Mouse (Mus musculus) testis, postnatal 14 days (tissue): Measurements from ENCODE around the gene Tmed11.
A peak's percentile ranks its signal among the peaks of the same experiment; 100 is the strongest.
"Not testable (repeated sequence)": the region's sequence is repeated elsewhere in the genome, so short reads cannot be mapped to it uniquely, and the experiment has no call there.

Experiments used
- DNase-seq: peaks from one replicate; pipeline ENCODE4 v3.0.0; 2021; ENCODE audit warnings: low spot score

Tmed11 gene

DNA sequence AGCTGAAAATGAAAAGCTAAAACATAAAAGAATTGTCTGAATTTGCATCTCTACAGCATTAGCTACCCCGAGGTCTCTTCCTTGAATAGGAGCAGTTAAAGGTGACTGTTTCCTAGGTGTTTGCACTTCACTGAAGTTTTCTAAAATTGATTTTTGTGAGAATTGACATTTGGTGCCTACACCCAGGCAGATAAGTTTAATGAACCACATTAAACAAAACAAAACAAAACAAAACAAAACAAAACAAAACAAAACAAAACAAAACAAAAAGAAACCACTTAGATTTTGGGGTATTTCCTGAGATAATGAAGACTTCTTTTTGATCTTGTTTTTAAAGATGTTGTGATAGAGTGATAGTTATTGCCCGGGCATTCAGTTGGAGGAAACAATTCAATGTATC is at the start of gene Tmed11:
Gene Tmed11, minus strand, starts transcription at position 101 of the 400 bp plus-strand sequence.
- not testable (repeated sequence) for DNase-seq

DNA sequence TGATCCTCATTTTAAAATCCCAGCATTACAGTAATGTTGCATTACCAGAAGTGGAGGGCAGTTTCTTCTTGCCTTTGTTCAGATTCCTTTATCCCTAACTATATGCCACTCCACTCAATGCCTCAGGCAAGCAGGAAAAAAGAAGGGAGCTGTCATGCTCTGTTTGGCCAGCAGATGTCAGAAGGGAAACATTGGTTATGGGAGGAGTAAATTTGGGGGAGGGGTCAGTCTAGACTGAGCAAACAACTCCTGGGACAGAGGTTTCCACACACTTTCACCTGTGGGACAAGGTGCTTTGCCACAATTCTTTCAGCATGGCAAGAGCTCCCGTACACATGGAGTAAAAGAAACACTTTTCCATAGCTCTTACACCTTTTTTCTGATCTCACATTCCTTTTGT is 41.0 kb upstream of the Tmed11 start:
- DNase-seq: no peak

DNA sequence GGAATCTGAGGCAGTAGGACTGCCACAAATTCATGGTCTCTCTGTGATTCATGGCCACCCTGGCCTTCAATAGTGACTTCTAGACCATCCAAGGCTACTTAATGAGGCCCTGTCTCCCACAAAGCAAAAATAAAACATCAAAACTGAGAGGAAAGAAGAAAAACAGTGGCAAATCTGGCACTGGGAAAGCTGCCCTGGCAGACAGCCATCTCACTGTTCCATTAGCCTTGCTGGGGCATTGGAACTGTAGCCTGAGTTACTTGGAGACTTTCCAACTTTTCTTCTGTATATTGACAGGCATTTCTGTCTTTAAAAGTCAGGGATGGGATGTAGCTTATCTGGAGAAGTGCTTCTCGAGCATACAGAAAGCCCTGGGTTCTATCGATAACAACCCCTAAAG is 28.1 kb upstream of the Tmed11 start:
- DNase-seq: peak; percentile 14

DNA sequence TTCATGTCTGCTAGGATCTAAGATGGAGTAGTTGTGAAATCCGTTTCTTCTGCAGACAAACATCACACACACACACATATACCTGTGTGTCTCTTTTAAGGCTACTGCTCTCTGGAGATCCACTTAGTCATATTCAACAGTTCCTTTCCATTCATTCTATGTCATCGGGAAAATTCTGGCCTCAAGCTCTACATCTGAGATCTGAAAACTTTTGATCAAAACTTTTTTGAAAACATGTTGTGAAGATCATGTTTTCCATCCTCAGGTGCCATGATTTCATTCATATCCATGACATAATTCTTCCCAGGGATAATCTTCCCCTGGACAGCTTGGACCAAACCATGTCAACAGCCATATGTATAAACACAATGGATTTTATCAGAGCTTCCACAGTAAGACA is 13.6 kb upstream of the Tmed11 start, which contains the start of gene Vmn2r8:
Gene Vmn2r8, minus strand, starts transcription at position 101 of the 400 bp plus-strand sequence.
- DNase-seq: not testable (repeated sequence)

DNA sequence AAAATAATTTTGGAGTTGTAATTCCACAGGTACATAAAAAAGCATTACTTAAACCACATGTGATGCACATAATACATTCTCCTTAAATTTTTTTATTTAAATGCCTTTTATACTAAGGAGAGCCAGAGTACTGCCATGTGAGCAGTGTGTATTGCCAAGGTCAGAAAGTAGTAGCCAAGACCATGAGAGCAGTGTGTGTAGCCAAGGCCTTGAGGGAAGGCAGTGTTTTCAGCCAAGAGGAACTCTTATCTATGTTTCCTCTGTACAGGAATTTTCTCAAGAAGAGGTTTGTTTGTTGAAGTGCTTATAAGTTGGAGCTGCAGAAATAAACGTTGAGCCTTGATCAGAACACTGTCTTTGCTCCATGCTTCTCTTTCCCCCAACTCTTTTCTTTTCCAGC is 8.5 kb upstream of the Tmed11 start:
- peak; percentile 69 for DNase-seq

DNA sequence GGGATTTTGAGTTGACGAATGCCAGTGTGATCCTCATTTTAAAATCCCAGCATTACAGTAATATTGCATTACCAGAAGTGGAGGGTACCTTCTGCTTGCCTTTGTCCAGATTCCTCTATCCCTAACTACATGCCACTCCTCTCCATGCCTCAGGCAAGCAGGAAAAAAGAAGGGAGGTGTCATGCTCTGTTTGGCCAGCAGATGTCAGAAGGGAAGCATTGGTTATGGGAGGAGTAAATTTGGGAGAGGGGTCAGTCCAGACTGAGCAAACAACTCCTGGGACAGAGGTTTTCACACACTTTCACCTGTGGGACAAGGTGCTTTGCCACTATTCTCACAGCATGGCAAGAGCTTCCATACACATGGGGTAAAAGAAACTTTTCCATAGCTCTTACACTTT is 4.8 kb downstream of the Tmed11 start:
- DNase-seq: not testable (repeated sequence)

DNA sequence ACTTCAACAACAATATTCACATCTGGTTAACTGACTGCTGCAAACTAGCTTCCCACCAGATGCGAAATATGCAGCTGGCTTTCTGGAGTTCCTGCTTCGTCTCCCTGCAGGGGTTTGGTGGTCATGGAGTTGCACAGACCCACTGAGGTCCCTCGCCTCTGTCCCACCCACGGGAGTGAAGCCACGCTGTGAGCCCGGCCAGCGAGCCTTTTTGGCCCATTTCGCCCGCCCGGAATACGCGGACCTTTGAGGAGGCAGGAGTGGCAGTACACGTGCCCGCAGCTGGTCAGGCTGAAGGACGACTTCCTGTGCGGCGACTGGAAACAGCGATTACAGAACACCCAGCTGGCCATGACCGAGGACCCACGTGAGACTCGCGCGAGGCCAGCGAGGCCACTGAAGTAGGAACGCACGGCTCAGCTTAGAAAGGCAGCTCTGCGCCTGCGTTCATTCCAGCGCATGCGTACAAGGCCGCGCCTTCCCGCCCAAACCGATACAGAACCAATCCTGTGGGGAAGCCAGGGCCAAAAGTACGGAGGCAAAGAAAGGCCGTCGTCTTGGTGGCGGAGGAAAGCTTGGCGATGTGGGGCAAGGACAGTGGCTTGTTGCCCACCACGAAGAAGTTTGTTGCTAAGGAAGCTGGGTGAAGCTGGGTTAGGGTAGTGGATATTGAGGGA is 20.4 kb downstream of the Tmed11 start, which contains the start of gene Rnf212:
Gene Rnf212, minus strand, starts transcription at position 353 of the 677 bp plus-strand sequence.
- peak; percentile 86 for DNase-seq

DNA sequence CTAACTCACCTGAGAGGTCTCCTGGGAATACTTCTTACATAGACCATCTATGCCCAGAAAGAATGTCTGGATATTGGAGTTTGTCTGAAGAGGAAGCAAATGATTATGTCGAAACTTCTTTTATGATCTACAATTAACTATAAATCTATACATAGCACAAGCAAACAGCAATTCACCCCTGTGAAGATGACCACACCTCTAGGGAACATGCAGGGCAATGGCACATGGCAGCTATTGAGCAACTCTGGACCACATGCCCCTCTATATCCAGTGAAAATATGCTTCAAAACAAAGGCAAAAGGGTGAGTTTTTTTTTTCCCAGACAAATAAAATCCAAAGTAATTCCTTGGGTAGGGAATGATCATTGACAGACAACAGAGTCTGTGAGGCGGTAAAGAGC is 35.2 kb downstream of the Tmed11 start:
- no peak for DNase-seq

DNA sequence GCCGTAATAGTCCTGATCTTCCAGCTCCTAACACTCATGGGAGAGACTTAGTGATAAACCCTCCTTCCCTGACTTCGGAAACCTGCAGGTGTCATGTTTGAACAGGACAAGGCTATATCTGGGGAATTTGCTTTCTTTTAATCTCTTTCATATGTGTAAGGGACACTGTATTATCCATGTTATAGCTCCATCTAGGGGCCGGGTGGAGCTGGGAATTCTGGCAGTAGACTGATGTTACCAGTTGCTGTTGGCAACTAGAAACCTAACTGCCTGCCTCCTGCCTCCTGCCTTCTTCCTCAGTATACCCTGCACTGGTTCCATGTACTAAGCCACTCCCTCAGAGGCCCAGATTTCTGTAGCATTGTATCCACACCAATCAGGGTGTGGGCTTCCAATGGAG is 36.8 kb downstream of the Tmed11 start:
- DNase-seq: no peak

DNA sequence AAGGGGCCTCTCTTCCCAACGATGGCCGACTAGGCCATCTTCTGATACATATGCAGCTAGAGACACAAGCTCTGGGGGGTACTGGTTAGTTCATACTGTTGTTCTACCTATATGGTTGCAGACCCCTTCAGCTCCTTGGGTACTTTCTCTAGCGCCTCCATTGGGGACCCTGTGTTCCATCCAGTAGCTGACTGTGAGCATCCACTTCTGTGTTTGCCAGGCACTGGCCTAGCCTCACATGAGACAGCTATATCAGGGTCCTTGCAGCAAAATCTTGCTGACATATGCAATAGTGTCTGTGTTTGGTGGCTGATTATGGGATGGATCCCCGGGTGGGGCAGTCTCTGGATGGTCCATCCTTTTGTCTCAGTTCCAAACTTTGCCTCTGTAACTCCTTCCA is 43.9 kb downstream of the Tmed11 start:
- DNase-seq: not testable (repeated sequence)

DNA sequence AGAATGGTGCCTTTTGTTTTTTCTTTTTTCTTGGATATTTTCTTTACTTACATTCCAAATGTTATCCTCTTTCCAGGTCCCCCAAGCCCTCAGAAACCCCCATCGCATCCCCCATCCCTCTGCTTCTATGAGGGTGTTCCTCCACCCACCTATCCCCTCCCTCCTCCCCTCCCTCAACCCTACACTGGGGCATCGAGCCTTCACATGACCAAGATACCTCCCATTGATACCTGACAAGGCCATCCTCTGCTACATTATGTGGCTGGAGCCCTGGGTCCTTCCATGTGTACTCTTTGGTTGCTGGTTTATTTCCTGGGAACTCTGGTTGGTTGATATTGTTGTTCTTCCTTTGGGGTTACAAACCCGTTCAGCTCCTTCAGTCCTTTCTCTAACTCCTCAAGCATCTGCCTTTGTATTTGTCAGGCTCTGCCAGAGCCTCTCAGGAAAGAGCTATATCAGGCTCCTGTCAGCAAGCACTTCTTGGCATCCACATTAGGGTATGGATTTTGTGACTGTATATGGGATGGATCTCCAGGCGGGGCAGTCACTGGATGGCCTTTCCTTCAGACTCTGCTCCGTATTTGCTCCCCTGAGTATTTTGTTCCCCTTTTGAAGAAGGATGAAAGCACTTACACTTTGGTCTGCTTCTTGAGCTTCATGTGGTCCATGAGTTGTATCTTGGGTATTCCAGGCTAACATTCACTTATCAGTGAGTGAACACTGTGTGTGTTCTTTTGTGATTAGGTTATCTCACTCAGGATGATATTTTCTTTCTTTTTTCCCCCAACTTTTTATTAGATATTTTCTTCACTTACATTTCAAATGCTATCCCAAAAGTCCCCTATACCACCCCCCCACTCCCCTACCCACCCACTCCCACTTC is 44.6 kb downstream of the Tmed11 start:
- DNase-seq: no peak

DNA sequence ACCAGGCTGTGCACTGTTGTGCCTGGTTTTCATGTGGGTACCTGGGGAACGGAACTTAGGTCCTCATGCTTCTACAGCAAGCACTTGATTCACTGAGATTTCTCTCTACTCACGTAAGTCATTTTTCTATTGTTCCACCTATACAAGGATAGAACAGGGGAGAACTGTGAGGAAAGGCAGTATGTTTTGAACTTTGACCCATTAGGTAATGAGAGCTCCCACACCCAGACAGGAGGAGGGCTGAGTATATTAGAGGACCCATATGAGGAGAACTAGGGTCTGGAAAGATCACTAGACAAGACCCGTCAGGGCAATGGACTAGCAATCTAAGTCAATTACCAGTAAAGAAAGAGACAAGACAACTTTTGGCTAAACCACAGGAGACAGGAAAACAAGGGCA is 50.5 kb downstream of the Tmed11 start:
- no peak for DNase-seq

DNA sequence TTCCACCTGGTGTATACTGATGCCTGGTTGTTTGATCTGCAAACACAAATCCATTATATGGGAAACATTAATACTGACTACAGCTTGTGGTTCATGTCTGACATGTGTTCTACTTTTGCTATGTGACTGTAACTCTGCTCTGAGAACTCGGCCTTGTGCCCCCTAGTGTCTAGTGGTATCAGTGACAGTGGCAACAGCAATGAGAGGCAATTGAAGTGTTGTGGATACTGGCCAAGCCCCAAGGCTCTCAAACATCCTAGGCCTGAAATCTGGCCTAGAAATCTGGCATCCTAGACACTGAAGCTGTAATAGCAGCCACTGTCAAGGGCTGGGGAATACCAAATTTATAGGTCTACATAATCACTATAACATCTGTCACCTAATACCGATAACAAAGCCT is 51.3 kb downstream of the Tmed11 start:
- no peak for DNase-seq

DNA sequence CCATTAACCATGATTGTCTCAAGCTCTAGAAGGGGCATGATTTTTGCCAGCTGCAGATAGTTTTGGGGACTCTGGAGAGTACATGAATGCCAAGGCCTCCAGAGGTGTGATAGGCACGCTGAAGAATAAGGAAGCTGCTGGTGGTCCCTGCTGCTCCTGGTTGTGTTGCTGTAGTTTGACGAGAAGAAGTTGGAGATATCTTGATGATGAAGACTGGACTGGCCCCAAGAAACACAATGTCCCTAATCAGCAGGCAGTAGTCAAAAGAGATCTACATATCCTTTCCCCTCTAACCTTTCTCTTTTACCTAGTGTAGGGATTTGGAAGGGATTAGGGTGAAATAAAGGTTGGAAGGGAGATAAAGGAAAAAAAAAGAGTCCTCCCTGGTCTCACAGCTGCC is 52.6 kb downstream of the Tmed11 start:
- DNase-seq: no peak

DNA sequence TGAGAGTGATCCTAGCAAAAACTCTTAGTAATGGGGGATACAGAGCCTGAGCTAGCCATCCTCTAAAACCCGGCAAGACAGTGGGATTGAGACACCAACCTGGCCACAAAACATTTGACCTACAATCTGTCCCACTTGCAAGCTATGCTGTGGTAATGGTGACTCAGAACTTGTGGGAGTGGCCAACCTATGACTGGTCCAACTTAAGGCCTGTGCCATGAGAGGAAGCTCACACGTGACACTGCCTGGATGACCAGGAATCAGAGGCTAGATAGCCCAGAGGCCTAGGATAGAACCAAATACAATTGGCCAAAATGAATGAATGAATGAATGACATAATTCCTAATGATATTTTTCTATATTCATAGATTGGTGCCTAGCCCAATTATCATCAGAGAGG is 53.3 kb downstream of the Tmed11 start:
- no peak for DNase-seq

DNA sequence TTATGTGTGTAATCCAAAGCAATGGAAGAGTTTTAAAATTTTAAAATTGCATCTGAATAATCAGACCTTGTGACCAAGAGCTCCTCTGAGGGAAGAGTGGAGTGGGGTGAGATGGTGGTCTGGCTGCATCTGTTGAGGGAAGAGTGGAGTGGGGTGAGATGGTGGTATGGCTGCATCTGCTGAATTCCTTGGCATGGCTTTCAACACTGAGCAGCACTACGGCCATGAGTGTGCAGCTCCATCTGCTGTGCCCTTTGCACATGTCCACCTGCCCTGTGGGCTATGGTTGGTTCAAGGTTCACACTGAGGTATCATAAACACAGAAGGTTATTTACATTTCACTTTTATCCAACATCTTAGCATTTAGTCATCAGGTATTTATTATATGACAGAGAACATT is 67.7 kb downstream of the Tmed11 start:
- DNase-seq: no peak
